Mouse (Mus musculus): Measurements from ENCODE around the gene Lingo1.

GRCm38 (mm10) chr9:56629674-56630397 is 166.4 kb downstream of the Lingo1 start:
- TF ChIP-seq CTCF (IDR thresholded peaks at IDR 0.05; ENCODE audit: low read depth, low read length) (no peak), GATA1 (IDR thresholded peaks at IDR 0.05; ENCODE audit: borderline replicate concordance, low read length) (no peak), TAL1 (conservative IDR thresholded peaks at IDR 0.05; ENCODE audit: low read depth, low read length) (no peak)

Measured in G1E (cell line).